Mouse (Mus musculus): ENCODE measurements around the gene Rtn1.

DNA sequence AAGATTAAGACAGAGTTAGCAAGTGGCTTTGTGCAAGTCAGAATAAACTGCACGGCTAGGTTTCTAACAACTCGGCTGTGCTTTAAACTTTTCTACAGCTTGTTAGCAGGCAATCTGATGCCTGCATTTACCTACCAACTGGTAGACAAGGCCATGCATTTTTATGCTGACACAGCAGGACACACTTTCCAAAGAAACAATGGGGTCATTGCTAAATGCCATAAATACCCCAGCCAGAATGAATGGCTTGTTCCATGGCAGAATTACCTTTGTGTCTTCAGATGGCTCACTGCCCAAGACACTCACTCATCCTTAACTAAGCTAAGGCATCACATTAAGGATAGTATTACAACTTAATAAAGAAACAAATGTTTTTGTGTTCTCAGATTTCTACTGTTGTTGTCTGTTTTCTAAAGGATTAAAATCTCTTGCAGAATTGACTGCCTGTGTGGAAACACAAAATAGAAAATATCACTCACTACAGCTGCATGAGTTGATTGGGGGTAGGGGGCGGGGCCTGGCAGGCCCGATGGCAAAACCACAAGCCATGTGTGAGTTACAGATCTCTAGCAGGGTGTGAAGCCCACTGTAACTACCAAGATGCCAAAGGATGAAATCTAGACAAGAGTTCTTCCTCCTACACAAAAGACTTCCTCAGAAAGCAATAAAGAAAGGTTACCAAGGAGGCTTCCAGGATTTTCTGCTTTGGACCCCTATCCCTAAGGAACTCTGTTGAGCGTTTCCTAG lies 129.6 kb downstream of the Rtn1 start:
- TF ChIP-seq POLR2A (IDR thresholded peaks at IDR 0.05; ENCODE audit: low read depth, low read length) (no peak), CTCF (IDR thresholded peaks at IDR 0.05; ENCODE audit: extremely low read depth, insufficient read length, insufficient replicate concordance, low read depth, low read length) (no peak)

All from small intestine, adult 2 months (tissue).